24 mouse cellular contexts compared by ENCODE assay signal in genomic region chr10:27654164-27654563, GRCm38 (mm10). TPM values are rescaled to one million over a fixed set of nuclear protein-coding genes. Genes with fewer than 3 reads are reported as not detected.
DNase-seq lines count a peak whose midpoint lies in the region.
"Had no signal": no experiment of that assay in that cellular context is flagged by ENCODE, and none has a peak within 500 bp of the region (broad histone marks: within the 10 kb centered on the region; RNA-seq: fewer than 3 reads in every experiment).

No protein-coding gene starts in this region.

- WGBS in hindbrain, embryonic 10.5 days: 92% methylated on average over 4 of the region's 4 CpGs

- no peaks in the 10 kb centered on the region for H3K36me3 ChIP-seq in hindbrain, embryonic 10.5 days
- H3K36me3 ChIP-seq: hindbrain, embryonic 12.5 days; kidney, embryonic 15.5 days; limb, embryonic 13.5 days; liver, embryonic 13.5 days; neural tube, embryonic 15.5 days had no signal

- H3K4me1 ChIP-seq in hindbrain, embryonic 10.5 days (replicated peaks): peaks cover 7% of the 10 kb centered on the region
- H3K4me1 ChIP-seq: forebrain, embryonic 13.5 days; limb, embryonic 13.5 days; liver, embryonic 13.5 days; neural tube, embryonic 15.5 days had no signal

- H3K27me3 ChIP-seq in hindbrain, embryonic 10.5 days (ENCODE audit: insufficient read depth, poor library complexity, severe bottlenecking): no peaks in the 10 kb centered on the region
- H3K27me3 ChIP-seq: forebrain, embryonic 13.5 days; hindbrain, embryonic 12.5 days; kidney, embryonic 15.5 days; limb, embryonic 13.5 days; liver, embryonic 13.5 days; neural tube, embryonic 15.5 days had no signal

- no peak overlapping the region for H3K27ac ChIP-seq in hindbrain, embryonic 10.5 days
- H3K27ac ChIP-seq: forebrain, embryonic 13.5 days; hindbrain, embryonic 12.5 days; kidney, embryonic 15.5 days; limb, embryonic 13.5 days; liver, embryonic 13.5 days; neural tube, embryonic 15.5 days had no signal

- H3K4me3 ChIP-seq in hindbrain, embryonic 10.5 days: no peak overlapping the region
- H3K4me3 ChIP-seq: forebrain, embryonic 13.5 days; heart, adult 2 months; hindbrain, embryonic 12.5 days; kidney, embryonic 15.5 days; limb, embryonic 13.5 days; liver, embryonic 13.5 days; neural tube, embryonic 15.5 days had no signal

- no peaks in the 10 kb centered on the region for H3K9me3 ChIP-seq in hindbrain, embryonic 10.5 days
- H3K9me3 ChIP-seq: forebrain, embryonic 13.5 days; hindbrain, embryonic 12.5 days; kidney, embryonic 15.5 days; limb, embryonic 13.5 days; liver, embryonic 13.5 days; neural tube, embryonic 15.5 days had no signal

- DNase-seq in heart, adult 18-20 months: peak; percentile 19 to 24
- DNase-seq in heart, adult 11 months: no peak
- DNase-seq in right cerebral cortex, adult 18-20 months: peak; percentile 39
- DNase-seq in right cerebral cortex, postnatal 25 days: no peak
- peak; percentile 76 for DNase-seq in brain, adult 2 months (ENCODE audit: low read depth, low spot score)
- DNase-seq in skeletal muscle tissue, adult 2 months (ENCODE audit: low read depth, low spot score): peak; percentile 18
- DNase-seq in hindbrain, embryonic 10.5 days (ENCODE audit: low spot score): no peak
- DNase-seq: adrenal gland, postnatal 10 days; cerebellum, adult 2 months; cerebellum, postnatal 36 days; heart, adult 2 months; kidney, adult 11 months; kidney, postnatal 36 days; liver, embryonic 13.5 days; lung, adult 2 months; lung, postnatal 14 days; thymus, adult 2 months had no signal

RNA-seq across cellular contexts. Expression of gene Lama2, which starts 34.6 kb away (rescaled TPM):
- total RNA-seq in heart, adult 18-20 months (2021): 10 to 100 TPM; 75.3 to 82.6 TPM
- polyA plus RNA-seq in hindbrain, embryonic 10.5 days (2016; fragmentation: Nextera tagmentation; extraction: Ambion mirVana): 4.1 and 6.6 TPM in 2 replicates
- total RNA-seq: megakaryocyte progenitor cell, adult 5-6 weeks; MEL had no signal

Comparison
In these comparisons a context has a peak if more than half of its experiments do, and no peak if none do; other contexts are left out.
1. DNase-seq: peak in heart, adult 18-20 months (2 of 2), right cerebral cortex, adult 18-20 months (single experiment), brain, adult 2 months (single experiment) and skeletal muscle tissue, adult 2 months (single experiment); none in heart, adult 11 months (single experiment), right cerebral cortex, postnatal 25 days (single experiment) and hindbrain, embryonic 10.5 days (single experiment).